Mouse (Mus musculus) cerebellum, postnatal 36 days (tissue): Measurements from ENCODE around the gene Cbr1.
"Not testable (repeated sequence)": the region's sequence is repeated elsewhere in the genome, so short reads cannot be mapped to it uniquely, and the experiment has no call there.

ENCODE experiments used
- DNase-seq, 2 experiments: peaks; one replicate each; pipeline ENCODE4 v3.0.0; 2021 to 2022; ENCODE audit warnings: mixed read lengths in 2 of 2

Cbr1 gene

DNA sequence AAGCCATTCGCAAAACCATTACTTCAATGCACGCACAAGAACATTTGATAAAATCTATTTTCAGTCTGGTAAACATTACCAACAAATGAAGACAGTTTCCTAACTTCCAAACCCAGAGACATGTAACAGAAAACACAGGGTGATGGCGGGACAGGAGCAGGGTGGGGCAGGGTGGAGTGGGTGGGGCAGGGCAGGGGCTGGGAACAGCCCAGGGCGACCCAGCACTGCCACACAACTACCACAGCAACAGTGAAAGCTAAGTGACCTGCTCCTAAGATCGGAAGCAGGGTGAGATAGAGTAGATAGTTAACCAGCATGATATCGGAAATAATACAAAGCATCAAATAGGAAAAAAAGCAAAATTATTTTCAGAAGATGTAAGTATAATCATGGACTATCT is 6.2 kb upstream of the Cbr1 start:
- DNase-seq = no peak

DNA sequence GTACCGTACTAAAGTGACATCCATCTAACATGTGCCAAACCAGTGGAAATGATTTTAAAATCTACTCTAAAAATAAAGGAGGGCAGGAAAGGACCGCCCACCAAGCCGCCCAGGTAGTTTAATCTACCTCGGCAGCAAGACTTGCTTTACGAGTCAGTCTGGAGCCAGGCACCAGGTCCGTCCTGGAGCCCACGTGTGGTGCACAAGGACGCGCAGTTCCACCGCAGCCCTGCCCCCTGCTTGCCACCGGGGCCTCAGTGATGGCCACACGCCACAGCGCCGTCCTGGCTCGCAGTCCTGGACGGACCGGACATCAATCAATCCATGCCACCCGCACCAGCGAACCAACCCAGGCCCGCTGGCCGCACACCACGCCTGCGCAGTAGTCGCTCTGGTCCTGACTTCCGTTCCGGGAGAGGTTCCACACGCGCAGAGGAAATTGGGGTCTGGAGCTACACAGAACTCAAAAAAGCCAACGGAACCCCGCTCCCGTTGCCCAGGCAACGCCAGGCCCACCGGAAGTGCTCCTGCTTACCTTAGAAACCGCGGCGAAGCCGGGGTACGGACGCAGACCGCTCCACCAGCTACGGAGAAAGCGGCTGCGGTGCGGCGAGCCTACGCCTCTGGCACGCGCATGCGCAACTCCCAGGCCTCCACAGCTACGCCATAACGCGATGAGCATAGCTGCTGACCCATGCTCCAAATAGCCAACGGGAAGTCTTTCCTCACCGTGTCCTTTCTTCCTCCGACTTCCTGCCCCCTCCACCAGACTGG is 2.0 kb upstream of the Cbr1 start, which contains the start of gene Setd4:
Gene Setd4 (minus strand): TSS at position 625 of the 774 bp plus-strand sequence.
- peak; percentile 94 to 96 for DNase-seq

DNA sequence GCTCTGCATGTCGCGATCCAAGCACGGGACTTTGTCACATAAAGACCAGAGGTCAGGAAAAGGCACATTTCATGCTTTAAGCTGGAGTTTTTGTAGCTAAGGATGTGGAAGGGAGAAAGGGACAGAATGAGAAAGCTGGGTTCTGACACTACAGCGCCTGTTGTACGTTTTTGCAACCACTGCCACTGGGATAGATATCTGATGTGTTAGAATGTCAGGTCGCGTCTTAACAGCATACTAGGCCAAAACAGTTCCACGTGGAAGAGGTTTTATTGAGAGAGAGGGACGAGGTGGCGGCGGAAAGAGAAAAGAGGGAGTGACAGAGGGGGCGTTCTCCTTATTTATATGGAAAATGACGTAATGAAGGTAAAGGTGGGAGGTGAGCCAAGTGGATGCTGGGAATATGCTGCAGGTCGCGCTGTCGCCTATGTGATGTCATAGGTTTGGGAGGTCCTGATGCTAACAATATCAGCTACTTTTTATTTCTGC is 1.1 kb upstream of the Cbr1 start:
- DNase-seq = peak; percentile 20 to 34

DNA sequence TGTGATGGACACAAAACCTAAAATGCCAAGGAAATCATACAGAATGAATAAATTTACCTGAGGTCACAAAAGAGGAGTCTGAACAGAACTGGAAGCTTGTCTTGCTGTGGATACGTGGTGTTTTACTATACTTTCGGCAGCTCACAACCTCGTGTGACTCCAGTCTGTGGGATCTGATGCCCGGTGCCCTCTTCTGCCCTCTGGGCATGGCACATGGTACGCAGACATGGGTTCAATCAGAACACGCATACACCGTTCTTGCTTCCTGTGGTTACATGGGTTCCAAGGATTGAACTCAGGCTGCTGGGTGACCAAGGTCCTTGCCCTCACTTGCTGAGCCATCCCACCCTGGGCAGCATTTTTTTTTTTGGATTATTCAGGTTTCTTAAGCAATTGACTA is 493 bp downstream of the Cbr1 start:
- no peak for DNase-seq

DNA sequence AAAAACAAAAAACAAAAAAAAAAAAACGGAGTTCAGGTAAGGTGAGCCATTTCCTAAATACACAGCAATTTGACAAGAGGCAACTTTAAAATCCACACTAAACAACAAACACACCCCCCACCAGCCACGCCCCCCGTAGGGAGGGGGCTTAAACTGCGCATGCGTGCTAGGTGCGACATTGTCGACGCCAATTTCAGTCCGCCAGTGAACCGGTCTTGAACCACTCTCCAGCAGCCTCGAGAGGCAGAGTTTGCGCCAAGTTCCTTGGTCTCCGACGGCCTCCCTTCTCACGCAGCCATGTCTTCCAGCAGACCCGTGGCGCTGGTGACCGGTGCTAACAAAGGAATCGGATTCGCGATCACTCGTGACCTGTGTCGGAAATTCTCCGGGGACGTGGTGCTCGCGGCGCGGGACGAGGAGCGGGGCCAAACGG is 2.0 kb downstream of the Cbr1 start:
- DNase-seq = peak; percentile 80 to 83

DNA sequence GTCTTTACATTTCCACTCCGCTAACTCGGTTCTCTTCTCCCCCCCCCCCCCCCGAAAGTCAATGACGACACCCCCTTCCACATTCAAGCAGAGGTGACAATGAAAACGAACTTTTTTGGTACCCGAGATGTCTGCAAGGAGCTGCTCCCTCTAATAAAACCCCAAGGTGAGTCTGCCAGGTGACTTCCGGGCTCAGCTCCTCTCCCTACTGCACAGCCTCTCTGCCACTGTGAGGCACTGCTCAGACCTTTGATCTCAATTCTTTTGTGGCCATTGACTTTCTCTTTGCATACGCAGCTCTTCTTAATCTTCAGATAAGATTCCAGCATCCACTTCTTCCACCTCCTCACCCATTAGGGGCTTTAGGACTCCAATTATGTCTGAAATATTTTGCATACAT is 3.1 kb downstream of the Cbr1 start:
- DNase-seq = no peak

DNA sequence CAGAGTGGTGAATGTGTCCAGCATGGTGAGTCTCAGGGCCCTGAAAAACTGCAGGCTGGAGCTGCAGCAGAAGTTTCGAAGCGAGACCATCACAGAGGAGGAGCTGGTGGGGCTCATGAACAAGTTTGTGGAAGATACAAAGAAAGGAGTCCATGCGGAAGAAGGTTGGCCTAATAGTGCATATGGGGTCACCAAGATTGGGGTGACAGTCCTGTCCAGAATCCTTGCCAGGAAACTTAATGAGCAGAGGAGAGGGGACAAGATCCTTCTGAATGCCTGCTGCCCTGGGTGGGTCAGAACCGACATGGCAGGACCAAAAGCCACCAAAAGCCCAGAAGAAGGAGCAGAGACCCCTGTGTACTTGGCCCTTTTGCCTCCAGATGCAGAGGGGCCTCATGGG is 4.1 kb downstream of the Cbr1 start:
- no peak for DNase-seq

DNA sequence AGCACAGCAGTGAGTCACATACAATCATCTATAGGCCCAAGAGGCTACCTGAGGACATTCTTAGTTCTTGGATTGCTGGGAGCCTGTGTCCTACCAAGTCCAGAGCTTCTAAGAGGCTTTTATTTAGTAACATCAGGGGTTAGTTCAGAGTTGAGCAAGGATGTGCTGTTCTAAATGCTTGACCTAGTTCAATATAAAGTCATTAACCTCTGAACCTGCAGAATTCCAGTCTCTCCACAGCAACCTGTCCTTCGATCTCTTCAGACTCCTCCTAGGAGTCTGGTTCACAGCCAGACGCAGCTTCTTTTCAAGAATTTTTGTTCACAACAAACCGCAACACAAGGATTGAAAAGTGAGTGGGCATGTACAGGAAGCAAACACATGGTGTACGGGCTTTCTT is 5.3 kb downstream of the Cbr1 start:
- DNase-seq = no peak

DNA sequence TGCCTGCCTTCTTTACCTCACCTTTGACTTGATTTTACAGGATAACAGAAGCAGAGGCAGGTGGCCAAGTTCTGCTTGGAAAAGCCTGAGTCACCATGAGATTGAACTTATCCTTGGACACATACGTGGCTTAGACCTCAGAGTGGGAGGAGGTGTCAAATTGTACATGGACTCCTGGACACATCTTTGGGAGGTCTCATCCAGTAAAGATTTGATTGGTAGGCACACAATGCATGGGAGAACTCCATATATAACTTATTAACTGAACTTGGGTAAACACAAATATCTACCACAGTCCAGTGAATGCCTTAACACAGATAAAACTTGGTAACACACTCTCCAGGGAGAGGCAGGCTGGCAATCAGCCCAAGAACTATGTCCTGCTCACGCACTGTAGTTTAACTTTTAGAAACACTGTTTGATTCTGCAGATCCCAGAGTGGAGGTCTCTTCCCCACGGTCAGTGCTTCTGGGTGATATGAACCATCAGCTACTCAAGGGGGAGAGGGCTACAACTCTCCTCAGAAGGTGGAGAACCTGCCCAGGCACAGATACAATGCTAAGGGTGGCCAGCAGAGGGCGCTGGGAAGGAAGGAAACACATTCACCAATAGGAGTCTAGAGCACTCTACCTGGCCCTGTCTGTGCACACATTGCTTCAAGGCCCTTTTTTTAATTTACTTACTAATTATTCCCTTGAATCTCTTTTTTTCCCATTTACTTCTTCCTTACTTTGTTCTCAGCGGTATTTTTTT is 9.6 kb downstream of the Cbr1 start:
- DNase-seq = peak; percentile 66 to 71

DNA sequence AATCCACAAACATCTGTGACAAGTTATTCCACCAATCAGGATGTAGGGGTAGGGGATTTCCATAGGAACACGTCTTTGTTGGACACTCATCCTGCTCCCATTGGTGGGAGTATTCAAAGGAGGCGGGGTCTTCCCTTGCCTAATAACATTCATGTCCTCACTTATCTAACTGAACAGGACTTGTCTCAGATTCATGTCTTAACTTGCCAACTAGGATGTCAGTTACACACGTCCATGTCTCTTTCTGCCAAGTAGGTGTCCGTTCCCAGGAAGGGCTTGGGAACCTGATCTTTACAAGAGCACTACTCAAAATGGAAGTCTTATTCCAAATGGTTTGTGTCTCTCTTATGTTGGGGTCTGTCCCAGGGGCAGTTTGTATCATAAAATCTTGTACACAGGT is 18.1 kb downstream of the Cbr1 start:
- DNase-seq = not testable (repeated sequence)

DNA sequence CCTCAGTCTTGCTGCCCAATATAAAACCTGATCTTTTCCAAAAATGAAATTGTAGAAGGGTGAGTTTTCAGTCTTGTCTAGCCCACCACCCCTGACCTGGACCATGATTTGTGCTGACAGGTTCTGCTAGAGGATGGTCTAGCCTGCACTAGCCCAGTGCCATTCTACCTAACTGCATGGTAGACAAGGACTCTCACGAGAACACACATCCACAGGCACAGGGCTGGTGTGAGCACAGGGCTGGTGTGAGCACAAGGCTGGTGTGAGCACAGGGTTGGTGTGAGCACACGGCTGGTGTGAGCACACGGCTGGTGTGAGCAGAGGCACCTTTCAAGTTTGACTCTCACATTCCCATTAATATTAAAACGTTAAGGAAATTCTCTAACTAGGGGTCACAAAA is 19.0 kb downstream of the Cbr1 start:
- DNase-seq = no peak

DNA sequence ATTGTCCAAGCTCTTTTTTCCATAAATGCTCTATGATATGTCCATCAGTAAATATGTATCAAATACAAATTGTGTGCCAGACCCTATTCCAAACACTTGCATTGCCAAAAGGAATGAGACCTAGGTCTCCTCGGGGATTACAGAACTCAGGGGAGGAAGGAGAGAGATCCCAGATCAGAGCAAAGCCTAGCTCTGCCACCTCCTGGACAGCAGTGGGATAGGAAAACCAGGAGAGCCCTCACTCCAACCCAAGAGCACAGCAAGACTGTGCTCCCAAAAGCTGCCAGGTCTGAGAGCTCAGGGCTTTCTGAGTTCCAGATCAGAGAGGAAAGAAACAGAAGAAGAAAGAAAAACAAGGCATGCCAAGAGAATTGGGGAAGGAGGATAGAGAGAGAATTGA is 21.1 kb downstream of the Cbr1 start:
- peak in 1 of 2 experiments; percentile 12 for DNase-seq

DNA sequence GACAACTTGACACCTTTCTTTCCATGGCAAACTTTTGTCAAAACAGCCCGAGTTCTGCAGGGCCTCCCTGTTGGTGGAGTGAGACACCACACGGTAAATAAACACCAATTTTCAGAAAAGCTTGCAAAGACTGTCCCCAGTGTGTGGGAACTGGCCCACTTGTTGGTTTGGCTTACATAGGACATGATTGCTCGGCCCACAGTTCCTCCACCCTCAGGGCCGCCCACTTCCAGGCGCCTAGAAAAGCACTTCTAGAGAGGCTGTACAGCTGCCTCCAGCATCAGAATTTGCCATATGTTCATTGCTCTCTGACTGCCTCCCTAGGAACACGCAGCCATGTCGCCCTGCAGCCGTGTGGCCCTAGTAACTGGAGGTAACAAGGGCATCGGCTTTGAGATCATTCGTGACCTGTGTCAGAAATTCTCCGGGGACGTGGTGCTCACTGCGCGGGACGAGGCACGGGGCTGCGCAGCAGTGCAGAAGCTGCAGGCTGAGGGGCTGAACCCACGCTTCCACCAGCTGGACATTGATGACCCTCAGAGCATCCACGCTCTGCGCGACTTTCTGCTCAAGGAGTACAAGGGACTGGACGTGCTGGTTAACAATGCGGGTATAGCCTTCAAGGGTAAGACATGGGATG is 22.2 kb downstream of the Cbr1 start, which contains the start of gene Gm5678:
Gene Gm5678 (plus strand): TSS at position 337 of the 640 bp plus-strand sequence.
- DNase-seq = no peak

DNA sequence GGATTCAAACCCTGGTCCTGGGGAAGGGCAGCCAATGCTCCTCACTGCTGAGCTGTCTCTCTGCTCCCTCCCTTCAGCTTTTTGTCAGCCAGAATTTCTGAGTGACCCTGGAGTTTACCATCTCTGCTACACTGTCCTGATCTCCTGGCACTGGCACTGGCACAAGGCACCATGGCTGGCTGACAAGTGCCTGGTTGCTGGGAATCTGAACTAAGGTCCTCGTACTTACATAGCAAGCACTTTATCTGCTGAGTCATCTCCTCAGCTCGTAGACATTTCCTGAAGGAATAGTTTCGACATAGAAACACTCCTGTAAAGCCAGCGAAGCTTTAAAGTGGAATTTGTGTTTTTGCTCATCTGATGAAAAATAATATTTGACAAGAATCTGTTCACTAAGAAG is 38.4 kb downstream of the Cbr1 start:
- DNase-seq = no peak

DNA sequence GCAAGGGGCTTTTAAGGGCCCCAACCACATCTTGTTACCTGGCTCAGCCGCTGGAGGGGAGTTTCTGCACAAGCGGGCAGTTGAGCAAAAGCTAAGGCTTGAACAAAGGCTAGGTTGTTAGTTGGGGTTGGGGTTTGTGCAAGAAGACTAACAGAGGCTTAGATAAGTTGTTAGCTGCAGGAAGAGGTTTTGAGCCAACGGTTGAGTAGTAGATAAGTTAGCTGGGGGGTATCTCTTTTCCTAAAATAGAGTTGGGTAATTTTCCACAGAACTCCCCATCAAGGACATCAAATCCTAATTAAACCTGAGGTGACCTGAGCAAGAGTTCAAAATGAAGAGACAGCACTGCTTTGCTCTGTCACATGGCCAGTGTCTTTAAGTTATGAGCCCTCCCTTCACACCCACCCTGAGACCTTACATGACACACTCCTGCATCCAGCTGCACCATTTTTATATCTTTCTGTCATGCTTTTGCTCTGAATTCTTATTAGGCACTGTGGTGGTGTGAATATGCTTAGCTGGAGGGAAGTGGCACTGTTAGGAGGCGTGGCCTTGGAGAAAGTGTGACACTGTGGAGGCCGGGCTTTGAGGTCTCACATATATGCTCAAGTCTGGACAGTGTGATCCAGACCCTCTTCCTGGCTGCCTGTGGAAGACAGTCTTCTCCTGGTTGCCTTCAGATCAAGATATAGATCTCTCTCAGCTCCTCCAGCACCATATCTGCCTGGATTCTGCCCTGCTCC is 43.0 kb downstream of the Cbr1 start:
- no peak for DNase-seq
